Mouse (Mus musculus) neural tube, embryonic 13.5 days (tissue): ENCODE data around the gene Rsbn1l. TPM values are rescaled to one million over a fixed set of nuclear protein-coding genes. Genes with fewer than 3 reads are reported as not detected.

Experiments used
- ATAC-seq: fragments of 200-750 bp; cut with Nextera tagmentation; 2 replicates; pipeline ENCODE4 v1.8.0; 2017; ENCODE audit warnings: low read depth, mild to moderate bottlenecking, moderate TSS enrichment, moderate library complexity
- H3K27ac ChIP-seq: fragments of 300-500 bp; sonication (generic); replicated peaks from 2 replicates; pipeline ENCODE4 v1.5.1; 2015; ENCODE audit warnings: moderate library complexity, mild to moderate bottlenecking, inconsistent platforms
- H3K27me3 ChIP-seq: fragments of 300-500 bp; sonication (generic); 2 replicates; pipeline ENCODE4 v1.6.1; 2015; ENCODE audit warnings: mild to moderate bottlenecking, inconsistent platforms
- H3K36me3 ChIP-seq: fragments of 300-500 bp; sonication (generic); 2 replicates; pipeline ENCODE4 v1.6.1; 2015; ENCODE audit warnings: mild to moderate bottlenecking, inconsistent platforms
- H3K4me1 ChIP-seq: fragments of 300-500 bp; sonication (generic); replicated peaks from 2 replicates; pipeline ENCODE4 v1.6.1; 2015; ENCODE audit warnings: inconsistent platforms
- H3K4me2 ChIP-seq: fragments of 300-500 bp; sonication (generic); 2 replicates; pipeline ENCODE4 v1.6.1; 2015; ENCODE audit warnings: inconsistent platforms, mild to moderate bottlenecking, moderate library complexity
- H3K4me3 ChIP-seq: fragments of 300-500 bp; sonication (generic); 2 replicates; pipeline ENCODE4 v1.5.1; 2015; ENCODE audit warnings: mild to moderate bottlenecking, inconsistent platforms
- H3K9ac ChIP-seq: fragments of 300-500 bp; sonication (generic); 2 replicates; pipeline ENCODE4 v1.6.1; 2015; ENCODE audit warnings: moderate library complexity, mild to moderate bottlenecking, inconsistent platforms
- H3K9me3 ChIP-seq: fragments of 300-500 bp; sonication (generic); 2 replicates; pipeline ENCODE4 v1.6.1; 2016; ENCODE audit warnings: inconsistent platforms
- WGBS: fragments of 180-500 bp; shearing (Covaris S2); methylation state at CpG from one replicate; pipeline ENCODE4 v1.1.7; 2015; 5-methylcytosine and 5-hydroxymethylcytosine counted together
- polyA plus RNA-seq: library from polyadenylated mRNA; unstranded; fragments of >200 nt; fragmentation: Nextera tagmentation; extraction: Ambion mirVana; gene quantifications from 2 replicates; pipeline ENCODE4 v1.2.1, GENCODE M21; 2015

The Rsbn1l gene
- polyA plus RNA-seq, 1 experiment from 2014 or later = 6.2 TPM

DNA sequence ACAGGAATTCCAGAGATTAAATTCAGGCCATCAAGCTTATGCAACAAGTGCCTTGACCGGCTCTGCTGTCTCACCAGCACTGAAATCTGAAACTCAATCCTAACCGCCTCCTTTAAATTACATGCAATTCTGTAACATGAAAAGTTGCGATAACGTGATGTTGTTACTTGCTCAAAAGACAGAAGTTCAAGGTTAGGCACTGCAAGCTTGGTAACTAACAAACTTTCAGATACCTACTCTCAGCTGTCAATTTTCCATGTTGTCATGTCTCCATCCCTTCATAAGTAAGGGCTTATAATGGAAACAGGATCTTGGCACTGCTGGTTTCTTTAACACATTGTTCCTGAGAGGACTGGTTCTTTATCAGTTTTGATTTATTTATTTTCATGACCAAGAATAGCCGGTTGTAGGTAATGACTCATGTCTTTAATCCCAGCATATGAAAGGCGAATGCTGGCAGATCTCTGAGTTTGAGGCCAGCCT lies 26.5 kb downstream of the Rsbn1l start:
- 84% methylated on average over 6 of the region's 6 CpGs for WGBS
- H3K4me2 ChIP-seq = no peak overlapping the region

DNA sequence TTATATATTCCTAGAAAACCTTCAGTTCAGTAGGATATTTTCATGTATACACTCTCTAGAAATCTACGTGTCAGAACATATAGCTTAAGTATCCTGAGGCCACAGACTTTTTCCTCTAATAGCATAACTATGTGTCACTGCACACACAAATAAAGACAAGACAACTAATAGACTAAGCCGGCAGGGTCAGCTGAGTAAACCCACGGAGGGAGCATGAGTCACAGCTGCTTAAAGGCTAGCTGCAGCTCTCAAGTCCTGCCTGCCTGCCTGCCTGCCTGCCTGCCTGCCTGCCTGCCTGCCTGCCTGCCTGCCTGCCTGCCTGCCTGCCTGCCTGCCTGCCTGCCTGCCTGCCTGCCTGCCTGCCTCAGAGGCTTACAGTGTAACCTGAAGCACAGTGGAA lies 30.7 kb downstream of the Rsbn1l start:
- 0 out of 2 replicates have a peak, but pooled peaks cover 2% of the 10 kb centered on the region for H3K4me1 ChIP-seq
- H3K27me3 ChIP-seq = no peaks in the 10 kb centered on the region
- no peaks in the 10 kb centered on the region for H3K9me3 ChIP-seq
- H3K9ac ChIP-seq = no peak overlapping the region
- H3K4me2 ChIP-seq = no peak overlapping the region
- H3K4me3 ChIP-seq = no peak overlapping the region
- WGBS = 80% methylated on average over 3 of the region's 3 CpGs
- H3K27ac ChIP-seq = no peak overlapping the region
- no peaks in the 10 kb centered on the region for H3K36me3 ChIP-seq
- ATAC-seq = no peak

More for the DNA sequence above, 26.5 kb downstream of the Rsbn1l start:
- Histone ChIP-seq H3K4me3 (no peak overlapping the region), H3K4me1 (peaks cover 10% of the 10 kb centered on the region; the same call in 1 of the 2 replicates), H3K27ac (no peak overlapping the region), H3K27me3 (no peaks in the 10 kb centered on the region), H3K9ac (no peak overlapping the region), H3K9me3 (no peaks in the 10 kb centered on the region), H3K36me3 (no peaks in the 10 kb centered on the region)
- ATAC-seq = no peak

DNA sequence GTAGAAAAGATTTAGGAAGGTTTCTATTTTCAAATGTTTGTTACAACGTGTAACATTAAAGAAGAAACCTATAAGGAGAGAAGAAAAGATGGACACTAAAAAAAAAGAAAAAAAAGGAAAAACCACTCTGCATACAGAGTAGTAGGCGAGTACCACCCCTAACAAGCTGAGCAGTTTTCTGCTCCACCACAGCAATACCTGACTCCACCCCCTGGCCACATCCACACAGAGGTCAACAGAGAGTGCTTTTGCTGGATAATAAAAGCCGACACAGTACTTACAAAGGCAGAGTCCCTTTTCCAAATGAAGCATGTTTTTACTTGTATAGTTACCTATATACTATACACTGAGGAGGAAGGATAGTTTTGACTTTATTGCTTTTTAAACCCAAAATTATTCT lies 31.6 kb downstream of the Rsbn1l start:
- no peaks in the 10 kb centered on the region for H3K36me3 ChIP-seq
- H3K4me3 ChIP-seq = no peak overlapping the region
- 62% methylated on average over 3 of the region's 3 CpGs for WGBS
- no peak overlapping the region for H3K27ac ChIP-seq
- no peak overlapping the region for H3K9ac ChIP-seq
- no peaks in the 10 kb centered on the region for H3K27me3 ChIP-seq
- ATAC-seq = no peak
- no peaks in the 10 kb centered on the region for H3K4me1 ChIP-seq
- no peak overlapping the region for H3K4me2 ChIP-seq
- no peaks in the 10 kb centered on the region for H3K9me3 ChIP-seq

DNA sequence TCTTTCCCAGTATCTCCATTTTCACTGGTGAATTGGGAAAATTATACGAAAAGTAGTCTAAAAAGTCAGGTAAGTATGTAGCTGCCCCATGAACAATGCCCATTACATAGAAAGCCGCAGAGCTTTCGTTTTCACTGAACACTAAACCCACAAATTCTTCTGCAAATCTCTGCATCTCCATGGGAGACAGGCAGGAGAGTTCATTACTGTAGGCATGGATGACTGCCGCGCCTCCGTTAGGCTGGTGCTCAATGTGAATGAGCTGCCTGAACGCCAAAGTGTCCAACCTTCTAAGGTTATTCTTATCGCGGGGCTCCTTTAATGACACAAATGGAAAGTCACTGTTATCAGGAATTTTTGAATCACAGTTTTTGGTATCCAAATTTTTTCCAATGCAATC lies 36.6 kb downstream of the Rsbn1l start:
- Histone ChIP-seq H3K27ac (no peak overlapping the region), H3K4me1 (no peaks in the 10 kb centered on the region), H3K27me3 (no peaks in the 10 kb centered on the region), H3K9me3 (no peaks in the 10 kb centered on the region), H3K36me3 (no peaks in the 10 kb centered on the region), H3K4me2 (no peak overlapping the region), H3K9ac (no peak overlapping the region), H3K4me3 (no peak overlapping the region)
- WGBS = 63% methylated on average over 9 of the region's 9 CpGs
- no peak for ATAC-seq

DNA sequence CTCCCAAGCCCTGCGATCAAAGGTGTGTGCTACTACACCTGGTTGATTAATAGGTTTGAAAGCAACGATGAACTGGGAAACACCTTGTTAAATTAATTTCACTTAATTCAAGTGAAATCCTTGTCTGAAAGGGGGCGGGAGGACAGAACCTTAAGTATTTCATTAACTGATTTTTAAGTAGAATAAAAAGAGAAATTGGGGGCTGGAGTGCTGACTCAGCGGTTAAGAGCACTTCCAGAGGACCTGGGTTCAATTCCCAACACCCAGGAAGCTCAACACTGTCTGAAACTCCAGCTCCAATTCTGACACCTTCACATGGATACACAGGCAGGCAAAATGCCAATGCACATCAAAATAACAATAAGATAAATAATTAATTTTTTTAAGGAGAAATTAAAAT lies 37.2 kb downstream of the Rsbn1l start:
- no peaks in the 10 kb centered on the region for H3K27me3 ChIP-seq
- H3K4me2 ChIP-seq = no peak overlapping the region
- 93% methylated on average over 4 of the region's 4 CpGs for WGBS
- H3K27ac ChIP-seq = no peak overlapping the region
- H3K9ac ChIP-seq = no peak overlapping the region
- no peaks in the 10 kb centered on the region for H3K9me3 ChIP-seq
- H3K4me1 ChIP-seq = no peaks in the 10 kb centered on the region
- no peak overlapping the region for H3K4me3 ChIP-seq
- no peaks in the 10 kb centered on the region for H3K36me3 ChIP-seq
- ATAC-seq = no peak

DNA sequence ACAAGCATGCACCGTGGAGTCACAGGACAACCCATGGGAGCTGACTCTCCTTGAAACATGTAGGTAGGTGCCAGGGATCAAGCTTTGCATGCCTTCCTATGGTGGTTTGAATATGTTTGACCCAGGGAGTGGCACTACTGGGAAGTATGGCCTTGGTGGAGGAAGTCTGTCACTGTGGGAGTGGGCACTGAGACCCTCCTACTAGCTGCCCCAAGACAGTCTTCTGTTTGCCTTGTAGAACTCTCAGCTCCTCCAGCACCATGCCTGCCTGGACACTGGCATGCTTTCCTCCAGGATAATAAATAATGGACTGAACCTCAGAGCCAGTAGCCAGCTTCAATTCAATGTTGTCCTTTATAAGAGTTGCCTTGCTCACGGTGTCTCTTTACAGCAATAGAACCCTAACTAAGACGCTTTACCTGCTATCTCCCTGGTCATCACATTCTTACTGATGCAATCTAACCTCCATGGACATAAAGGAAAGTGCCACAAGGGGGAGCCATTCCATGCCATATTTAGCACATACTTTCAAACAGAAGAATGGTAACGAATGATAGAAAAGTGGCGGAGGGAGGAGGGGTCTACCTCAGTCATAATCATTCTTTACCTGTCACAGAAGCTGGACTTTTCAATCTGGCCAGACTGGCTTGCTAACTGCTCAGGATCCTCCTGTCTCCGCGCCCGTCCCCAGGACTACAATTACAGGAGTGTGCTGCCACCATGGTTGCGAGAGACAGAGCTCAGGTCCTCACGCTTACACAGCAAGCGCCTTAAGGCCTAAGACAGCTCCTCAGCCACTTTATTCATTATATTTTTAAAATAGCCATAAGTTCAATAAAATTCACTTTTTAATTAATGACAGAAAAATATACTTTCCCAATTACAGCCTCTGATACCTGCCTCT lies 42.6 kb downstream of the Rsbn1l start:
- no peak overlapping the region for H3K4me3 ChIP-seq
- WGBS = 76% methylated on average over 11 of the region's 11 CpGs
- no peaks in the 10 kb centered on the region for H3K27me3 ChIP-seq
- H3K27ac ChIP-seq = no peak overlapping the region
- H3K36me3 ChIP-seq = no peaks in the 10 kb centered on the region
- no peak overlapping the region for H3K4me2 ChIP-seq
- no peaks in the 10 kb centered on the region for H3K4me1 ChIP-seq
- peak; percentile 50; the same call in 1 of the 2 replicates for ATAC-seq
- H3K9me3 ChIP-seq = no peaks in the 10 kb centered on the region
- no peak overlapping the region for H3K9ac ChIP-seq

DNA sequence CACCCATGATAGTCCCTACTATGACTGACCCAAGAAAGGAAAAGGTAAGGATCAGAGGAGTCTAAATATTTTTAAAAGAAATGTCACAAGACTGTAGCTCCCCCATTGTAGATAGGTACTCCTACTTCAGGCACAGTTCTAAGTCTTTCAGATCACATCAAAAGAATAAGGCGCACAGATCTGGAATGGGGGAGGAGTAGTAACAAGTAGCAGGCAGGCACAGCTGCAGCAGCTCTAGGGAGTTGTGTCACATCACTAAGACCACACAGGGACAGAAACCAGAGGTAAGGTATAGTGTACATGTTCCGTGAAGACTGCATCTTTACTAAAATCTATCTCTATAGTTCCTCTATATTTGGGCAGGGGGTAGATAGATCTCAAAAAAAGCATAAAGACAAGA lies 44.5 kb downstream of the Rsbn1l start:
- H3K36me3 ChIP-seq = 0 out of 2 replicates have a peak, but pooled peaks cover 5% of the 10 kb centered on the region
- ATAC-seq = no peak
- H3K9ac ChIP-seq = no peak overlapping the region
- H3K4me1 ChIP-seq = no peaks in the 10 kb centered on the region
- no peak overlapping the region for H3K4me3 ChIP-seq
- no peak overlapping the region for H3K27ac ChIP-seq
- WGBS = 88% methylated on average over 2 of the region's 2 CpGs
- H3K27me3 ChIP-seq = no peaks in the 10 kb centered on the region
- no peak overlapping the region for H3K4me2 ChIP-seq
- no peaks in the 10 kb centered on the region for H3K9me3 ChIP-seq

DNA sequence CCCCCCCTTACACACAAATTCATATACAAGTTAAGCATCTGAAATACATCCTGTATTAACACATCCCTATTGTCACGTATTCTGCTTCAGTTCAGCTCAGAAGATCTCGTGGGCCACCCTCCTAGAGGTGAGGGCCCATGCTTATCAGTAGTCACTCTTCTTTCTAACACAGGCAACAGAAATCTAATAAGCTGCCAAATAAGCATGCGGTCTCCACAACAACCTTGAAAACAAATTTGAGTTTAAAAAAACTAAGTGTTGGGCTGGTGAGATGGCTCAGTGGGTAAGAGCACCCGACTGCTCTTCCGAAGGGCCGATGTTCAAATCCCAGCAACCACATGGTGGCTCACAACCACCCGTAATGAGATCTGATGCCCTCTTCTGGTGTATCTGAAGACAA lies 50.0 kb downstream of the Rsbn1l start:
- Histone ChIP-seq H3K27me3 (no peaks in the 10 kb centered on the region), H3K4me2 (no peak overlapping the region), H3K4me1 (no peaks in the 10 kb centered on the region), H3K27ac (no peak overlapping the region), H3K36me3 (peaks cover 18% of the 10 kb centered on the region; the same call in 1 of the 2 replicates), H3K9me3 (no peaks in the 10 kb centered on the region), H3K9ac (no peak overlapping the region), H3K4me3 (no peak overlapping the region)
- no peak for ATAC-seq
- 95% methylated on average over 7 of the region's 7 CpGs for WGBS

DNA sequence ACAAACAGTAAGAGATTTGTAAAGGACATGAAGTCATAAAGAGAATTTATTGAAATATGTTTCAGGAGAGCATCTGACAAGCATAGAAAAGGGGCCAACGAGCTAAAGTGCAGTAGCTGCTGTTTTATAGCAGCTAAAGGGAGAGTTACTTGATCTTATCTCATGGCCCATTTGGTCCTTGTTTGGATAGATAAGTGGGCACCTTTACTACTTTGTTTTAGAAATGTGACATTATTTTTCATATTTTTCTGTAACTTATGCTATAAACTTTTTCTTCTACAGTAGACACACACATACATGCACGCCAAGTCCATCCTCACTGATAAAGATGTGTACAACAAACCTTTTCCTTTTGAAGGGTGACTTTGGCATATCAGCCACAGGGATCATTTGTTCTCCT lies 50.8 kb downstream of the Rsbn1l start:
- no peaks in the 10 kb centered on the region for H3K27me3 ChIP-seq
- no peak overlapping the region for H3K4me3 ChIP-seq
- H3K4me1 ChIP-seq = no peaks in the 10 kb centered on the region
- no peaks in the 10 kb centered on the region for H3K9me3 ChIP-seq
- no peak overlapping the region for H3K4me2 ChIP-seq
- WGBS = 85% methylated on average over 2 of the region's 2 CpGs
- H3K36me3 ChIP-seq = peaks cover 20% of the 10 kb centered on the region; the same call in 1 of the 2 replicates
- no peak overlapping the region for H3K27ac ChIP-seq
- H3K9ac ChIP-seq = no peak overlapping the region
- ATAC-seq = no peak

DNA sequence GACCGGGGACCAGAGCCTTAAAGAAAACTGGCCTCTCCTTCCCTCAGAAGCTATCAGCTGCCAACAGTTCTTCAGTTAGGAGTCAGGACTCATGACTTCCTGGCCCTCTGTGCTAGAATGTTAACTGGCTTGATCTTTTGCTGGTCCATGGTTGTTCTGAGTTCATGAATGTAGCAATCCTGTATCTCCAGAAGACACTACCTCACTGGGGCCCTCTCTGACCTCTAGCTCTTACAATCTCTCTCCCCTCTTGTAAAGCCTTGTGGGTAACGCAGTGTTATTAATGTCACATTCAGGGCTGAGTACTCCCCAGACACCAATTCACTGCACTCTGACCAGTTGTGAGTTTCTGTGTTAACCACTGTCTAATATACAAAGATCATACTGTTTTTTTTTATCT lies 51.6 kb downstream of the Rsbn1l start:
- H3K4me1 ChIP-seq = no peaks in the 10 kb centered on the region
- H3K27ac ChIP-seq = no peak overlapping the region
- H3K4me2 ChIP-seq = no peak overlapping the region
- H3K9ac ChIP-seq = no peak overlapping the region
- 82% methylated on average over 2 of the region's 2 CpGs for WGBS
- H3K36me3 ChIP-seq = peaks cover 23% of the 10 kb centered on the region; the same call in 1 of the 2 replicates
- H3K4me3 ChIP-seq = no peak overlapping the region
- no peaks in the 10 kb centered on the region for H3K9me3 ChIP-seq
- no peak for ATAC-seq
- no peaks in the 10 kb centered on the region for H3K27me3 ChIP-seq

DNA sequence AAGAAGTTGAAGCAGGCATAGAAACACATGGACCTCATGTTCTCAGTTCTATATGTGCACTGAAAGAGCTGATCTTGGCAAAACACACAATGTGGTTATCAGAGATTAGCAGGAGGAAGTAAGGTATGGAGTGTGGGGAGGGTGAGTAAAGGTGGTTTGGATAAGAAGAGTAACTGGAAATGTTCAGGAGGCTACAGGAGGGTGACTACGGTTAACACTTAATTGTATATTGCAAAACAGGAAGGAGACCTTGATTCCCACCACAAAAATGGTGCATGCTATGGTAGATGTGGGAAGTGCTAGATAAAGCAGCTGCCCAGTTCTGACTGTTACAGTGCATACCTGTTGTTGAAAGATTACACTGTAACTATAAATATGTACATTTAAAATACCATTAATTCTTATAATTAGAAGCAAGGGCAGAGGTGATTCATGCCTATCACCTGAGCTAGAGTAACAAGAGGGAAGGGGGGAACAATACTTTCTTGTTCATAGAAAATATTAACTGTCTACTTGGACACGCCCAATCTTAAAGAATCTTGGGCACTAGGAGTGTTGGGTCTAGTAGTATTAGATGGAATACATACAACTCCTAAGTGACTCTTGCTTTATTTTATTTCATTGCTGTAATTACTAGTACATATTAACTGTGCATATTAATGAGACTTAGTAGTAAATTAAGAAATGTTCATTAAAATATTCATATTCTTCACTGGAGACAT lies 58.6 kb downstream of the Rsbn1l start:
- 95% methylated on average over 2 of the region's 2 CpGs for WGBS
- Histone ChIP-seq H3K4me2 (no peak overlapping the region), H3K9ac (no peak overlapping the region), H3K27me3 (no peaks in the 10 kb centered on the region), H3K4me3 (no peak overlapping the region), H3K9me3 (no peaks in the 10 kb centered on the region), H3K27ac (no peak overlapping the region), H3K36me3 (peaks cover 29% of the 10 kb centered on the region), H3K4me1 (no peaks in the 10 kb centered on the region)
- ATAC-seq = no peak

DNA sequence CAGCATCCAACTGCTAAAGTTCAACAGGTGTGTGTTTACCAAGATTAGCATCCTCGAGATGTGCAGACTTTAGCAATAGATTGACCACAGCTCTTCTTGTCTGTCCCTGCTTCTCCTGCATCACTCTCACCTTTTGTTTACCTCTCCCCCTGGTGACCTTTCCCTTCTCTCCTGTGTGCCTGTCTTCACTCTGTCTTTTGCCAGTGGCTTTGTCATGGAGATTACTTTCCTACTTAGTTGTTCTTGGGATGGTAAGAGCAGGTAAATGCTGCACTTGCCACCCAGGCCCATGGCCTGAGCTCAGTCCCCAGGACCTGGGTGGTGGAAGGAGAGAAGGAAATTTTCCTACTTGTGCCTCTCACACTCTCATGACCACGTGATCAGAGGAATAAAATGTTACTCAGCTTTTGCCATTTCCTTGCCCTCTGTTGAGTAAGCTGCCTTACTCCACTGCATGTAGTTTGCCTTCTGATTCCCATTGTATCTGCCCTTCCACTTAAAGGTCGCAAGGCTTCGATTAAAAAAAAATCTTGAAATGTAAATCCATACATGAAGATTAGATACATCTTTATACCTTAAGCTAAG lies 72.1 kb downstream of the Rsbn1l start:
- Histone ChIP-seq H3K27me3 (no peaks in the 10 kb centered on the region), H3K4me2 (peak overlapping the region; percentile 79), H3K36me3 (peaks cover 4% of the 10 kb centered on the region), H3K9ac (peak overlapping the region; percentile 26; the same call in 1 of the 2 replicates), H3K4me3 (peak overlapping the region; percentile 78; the same call in 1 of the 2 replicates), H3K9me3 (no peaks in the 10 kb centered on the region), H3K4me1 (peaks cover 34% of the 10 kb centered on the region), H3K27ac (no peak overlapping the region)
- ATAC-seq = no peak
- 81% methylated on average over 4 of the region's 4 CpGs for WGBS
